Comparison of ENCODE assay signal across 8 mouse cellular contexts in the genomic region with DNA sequence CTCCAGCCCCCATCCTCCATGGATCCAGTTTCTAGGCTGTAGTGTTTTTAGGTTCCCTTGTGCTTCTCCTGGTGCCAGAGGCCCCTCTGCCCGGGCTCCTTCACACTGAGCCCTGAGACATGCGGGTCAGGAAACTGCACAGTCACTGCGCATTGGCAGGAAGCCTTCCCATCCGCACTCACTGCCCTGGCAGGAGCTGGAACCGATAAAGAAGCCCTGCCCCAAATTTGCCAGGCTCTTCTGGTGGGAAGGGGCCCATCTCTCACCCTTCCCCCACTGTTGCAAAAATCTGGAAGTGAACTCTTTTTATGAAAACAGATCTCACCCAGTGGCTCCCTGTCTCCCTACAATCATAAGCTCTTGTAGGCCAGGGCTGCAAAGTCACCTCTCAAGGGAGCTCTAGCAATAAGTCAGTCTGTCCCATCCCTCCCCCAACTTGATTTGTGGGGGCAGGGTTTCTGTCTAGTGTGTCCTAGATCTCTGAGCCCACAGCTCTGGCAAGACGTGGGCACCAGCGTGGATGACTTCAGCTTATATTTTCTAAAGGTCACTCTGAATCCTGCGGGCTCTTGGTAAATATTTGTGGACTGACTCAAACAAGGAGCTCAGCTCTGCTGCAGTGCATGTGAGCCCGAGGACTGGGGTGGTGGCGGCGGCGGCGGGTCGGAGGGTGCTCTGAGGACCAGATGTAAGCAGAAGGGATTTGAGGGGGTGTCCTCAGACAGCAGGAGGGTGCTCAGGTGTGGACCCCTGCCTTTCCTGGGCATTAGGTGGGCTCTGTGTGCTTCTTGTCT. TPM values are rescaled to one million over a fixed set of nuclear protein-coding genes. Genes with fewer than 3 reads are reported as not detected.
DNase-seq lines count a peak whose midpoint lies in the region; ATAC-seq lines count a peak whose summit lies in the region.

No protein-coding gene starts in this region.

- H3K9me3 ChIP-seq in liver, embryonic 16.5 days (replicated peaks; ENCODE audit: control insufficient read depth, low read length): no peaks in the 10 kb centered on the region
- H3K9me3 ChIP-seq in neural tube, embryonic 14.5 days (ENCODE audit: control insufficient read depth, low read length): no peaks in the 10 kb centered on the region

- H3K36me3 ChIP-seq in liver, embryonic 16.5 days (ENCODE audit: control insufficient read depth, insufficient read depth): no peaks in the 10 kb centered on the region
- H3K36me3 ChIP-seq in neural tube, embryonic 14.5 days (ENCODE audit: control insufficient read depth, insufficient read depth, low read length): peaks cover 9% of the 10 kb centered on the region

- H3K4me1 ChIP-seq in liver, embryonic 16.5 days (ENCODE audit: control insufficient read depth, low read depth, low read length): peaks cover 81% of the 10 kb centered on the region
- H3K4me1 ChIP-seq in neural tube, embryonic 14.5 days (ENCODE audit: control insufficient read depth, insufficient read depth, low read length): peaks cover 37% of the 10 kb centered on the region

- peak overlapping the region; percentile 60 for H3K9ac ChIP-seq in liver, embryonic 16.5 days (ENCODE audit: low read depth, low read length)
- peak overlapping the region; percentile 16; the same call in 1 of the 2 replicates for H3K9ac ChIP-seq in neural tube, embryonic 14.5 days (replicated peaks; ENCODE audit: low read depth, low read length)

- H3K4me3 ChIP-seq in liver, embryonic 16.5 days (ENCODE audit: low read depth, low read length): peak overlapping the region; percentile 67
- no peak overlapping the region for H3K4me3 ChIP-seq in neural tube, embryonic 14.5 days (ENCODE audit: low read depth, low read length)

- peak; percentile 62 for ATAC-seq in liver, embryonic 16.5 days (ENCODE audit: low read depth)
- no peak for ATAC-seq in neural tube, embryonic 14.5 days (ENCODE audit: low read depth)

- WGBS in liver, embryonic 16.5 days (ENCODE audit: insufficient replicate concordance): 20% methylated on average over 14 of the region's 14 CpGs
- WGBS in neural tube, embryonic 14.5 days: 55% methylated on average over 14 of the region's 14 CpGs

- peak; percentile 66 for DNase-seq in urinary bladder, postnatal 14 days (ENCODE audit: low spot score)
- DNase-seq in urinary bladder, postnatal 10 days (ENCODE audit: low spot score): no peak
- peak; percentile 83 for DNase-seq in cerebellum, adult 9-11 months
- DNase-seq in heart, adult 11 months: peak; percentile 99
- peak; percentile 80 for DNase-seq in kidney, adult 11 months
- DNase-seq in frontal cortex, postnatal 14 days (ENCODE audit: low spot score in 2 of 2): no peak

- peak overlapping the region; percentile 76 for H3K4me2 ChIP-seq in liver, embryonic 16.5 days (ENCODE audit: low read depth, low read length)
- peak overlapping the region; percentile 27 for H3K4me2 ChIP-seq in neural tube, embryonic 14.5 days (ENCODE audit: low read depth, low read length)

- H3K27me3 ChIP-seq in liver, embryonic 16.5 days (ENCODE audit: control insufficient read depth, insufficient read depth, low read depth, low read length): no peaks in the 10 kb centered on the region
- no peaks in the 10 kb centered on the region for H3K27me3 ChIP-seq in neural tube, embryonic 14.5 days (ENCODE audit: control insufficient read depth, insufficient read depth, low read length)

- H3K27ac ChIP-seq in liver, embryonic 16.5 days (ENCODE audit: low read length): peak overlapping the region; percentile 99
- peak overlapping the region; percentile 98 for H3K27ac ChIP-seq in neural tube, embryonic 14.5 days (ENCODE audit: low read depth, low read length)

RNA-seq across cellular contexts. Expression of gene Frmd8, which starts 26.8 kb away (rescaled TPM):
- polyA plus RNA-seq in liver, embryonic 16.5 days (2015; fragmentation: Nextera tagmentation; extraction: Ambion mirVana): 13.9 and 14.0 TPM in 2 replicates
- 9.4 and 12.7 TPM in 2 replicates for polyA plus RNA-seq in neural tube, embryonic 14.5 days (2014; fragmentation: Nextera tagmentation; extraction: Ambion mirVana)

RNA-seq across cellular contexts. Expression of gene Slc25a45, which starts 29.4 kb away (rescaled TPM):
- polyA plus RNA-seq in liver, embryonic 16.5 days (2015; fragmentation: Nextera tagmentation; extraction: Ambion mirVana): 6.3 and 6.9 TPM in 2 replicates
- polyA plus RNA-seq in neural tube, embryonic 14.5 days (2014; fragmentation: Nextera tagmentation; extraction: Ambion mirVana): 0.59 and 1.3 TPM in 2 replicates

RNA-seq across cellular contexts. Expression of gene Tigd3, which starts 45.7 kb away (rescaled TPM):
- 2.3 and 2.6 TPM in 2 replicates for polyA plus RNA-seq in liver, embryonic 16.5 days (2015; fragmentation: Nextera tagmentation; extraction: Ambion mirVana)
- 11.4 and 12.8 TPM in 2 replicates for polyA plus RNA-seq in neural tube, embryonic 14.5 days (2014; fragmentation: Nextera tagmentation; extraction: Ambion mirVana)

Comparison
In these comparisons a context has a peak if more than half of its experiments do, and no peak if none do; other contexts are left out.
1. DNase-seq: peak in urinary bladder, postnatal 14 days (single experiment), cerebellum, adult 9-11 months (single experiment), heart, adult 11 months (single experiment) and kidney, adult 11 months (single experiment); none in urinary bladder, postnatal 10 days (single experiment) and frontal cortex, postnatal 14 days (0 of 2).